Mouse (Mus musculus) ES-E14 (cell line): ENCODE results near the gene Thrb.

Source experiments
- CHD2 ChIP-seq: IDR thresholded peaks from 2 replicates; pipeline ENCODE4 v1.6.1; 2014; ENCODE audit warnings: mild to moderate bottlenecking, low read depth, low read length, inconsistent platforms
- HCFC1 ChIP-seq: IDR thresholded peaks from 2 replicates; pipeline ENCODE4 v1.6.1; 2012; ENCODE audit warnings: low read length, inconsistent platforms, borderline replicate concordance; ENCODE audit not compliant: insufficient read depth
- ZC3H11A ChIP-seq: IDR thresholded peaks from 2 replicates; pipeline ENCODE4 v1.6.1; 2012; ENCODE audit warnings: low read depth, mild to moderate bottlenecking, inconsistent platforms, low read length, borderline replicate concordance
- ZNF384 ChIP-seq: IDR thresholded peaks from 2 replicates; pipeline ENCODE4 v1.6.1; 2012; ENCODE audit warnings: low read depth, low read length, inconsistent platforms

DNA sequence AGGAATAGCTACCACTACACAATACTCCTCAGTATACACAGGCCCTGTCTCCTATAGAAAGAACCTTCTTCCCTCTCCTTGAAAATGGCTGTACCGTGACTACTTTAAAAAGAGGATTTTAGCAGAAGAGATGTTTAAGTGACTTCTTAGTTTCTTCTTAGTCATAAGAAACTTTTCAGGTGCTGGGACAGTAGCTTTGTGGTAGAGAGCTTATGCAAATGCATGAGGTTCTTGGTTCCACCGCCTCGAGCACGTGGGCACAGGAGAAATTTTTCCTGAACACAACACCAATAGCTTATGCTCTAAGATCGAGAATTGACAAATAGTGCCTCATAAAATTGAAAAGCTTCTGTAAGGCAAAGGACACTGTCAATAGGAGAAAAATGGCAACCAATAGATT, 356.5 kb downstream of the Thrb start:
- no peak for TF ChIP-seq CHD2
- no peak for TF ChIP-seq ZC3H11A
- no peak for TF ChIP-seq HCFC1
- TF ChIP-seq ZNF384, result no peak
